9 mouse cellular contexts compared by ENCODE assay signal in the genomic region with DNA sequence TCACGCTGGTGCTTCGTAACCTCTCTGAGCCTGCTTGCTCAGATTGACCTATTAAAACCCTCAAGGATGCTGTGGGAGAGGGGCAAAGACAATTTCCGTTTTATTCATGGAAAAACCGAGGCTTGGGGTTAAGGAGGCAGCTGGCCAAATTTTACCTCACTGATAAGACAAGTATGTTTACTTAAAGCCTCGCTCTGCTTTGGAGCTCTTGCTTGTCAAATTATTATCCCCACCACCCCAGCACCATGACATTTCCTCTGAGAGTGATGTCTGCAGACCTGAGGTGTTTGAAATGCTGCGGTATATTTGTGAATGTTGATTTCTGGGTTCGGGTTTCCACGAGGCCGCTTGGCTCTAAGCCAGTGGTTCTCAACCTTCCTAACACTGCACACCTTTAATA. TPM values are rescaled to one million over a fixed set of nuclear protein-coding genes. Genes with fewer than 3 reads are reported as not detected.
A peak's percentile ranks its signal among the peaks of the same experiment; 100 is the strongest.
DNase-seq lines count a peak whose midpoint lies in the region; ATAC-seq and TF ChIP-seq lines count a peak whose summit lies in the region.
"Had no signal": no experiment of that assay in that cellular context is flagged by ENCODE, and none has a peak within 500 bp of the region (broad histone marks: within the 10 kb centered on the region; RNA-seq: fewer than 3 reads in every experiment).

No protein-coding gene starts in this region.

- H3K27me3 ChIP-seq in liver, embryonic 11.5 days (replicated peaks; ENCODE audit: control insufficient read depth, insufficient read depth, low read length): no peaks in the 10 kb centered on the region
- no peaks in the 10 kb centered on the region for H3K27me3 ChIP-seq in liver, postnatal 0 days (ENCODE audit: insufficient read depth, low read length)
- no peaks in the 10 kb centered on the region for H3K27me3 ChIP-seq in forebrain, embryonic 11.5 days (ENCODE audit: control insufficient read depth, insufficient read depth, low read length)
- no peaks in the 10 kb centered on the region for H3K27me3 ChIP-seq in limb, embryonic 10.5 days (ENCODE audit: low read depth, poor library complexity, severe bottlenecking)

- H3K4me2 ChIP-seq in liver, embryonic 11.5 days: peak overlapping the region; percentile 86
- no peak overlapping the region for H3K4me2 ChIP-seq in liver, postnatal 0 days (ENCODE audit: low read depth, low read length)
- peak overlapping the region; percentile 84 for H3K4me2 ChIP-seq in forebrain, embryonic 11.5 days (ENCODE audit: low read depth, low read length, severe bottlenecking)

- H3K9ac ChIP-seq in liver, embryonic 11.5 days (ENCODE audit: low read depth, low read length): 0 out of 2 replicates have a peak overlapping the region, but pooled peaks have one; percentile 20
- H3K9ac ChIP-seq in liver, postnatal 0 days (replicated peaks): no peak overlapping the region
- no peak overlapping the region; the same call in 1 of the 2 replicates for H3K9ac ChIP-seq in forebrain, embryonic 11.5 days (ENCODE audit: low read length)

- H3K36me3 ChIP-seq in liver, embryonic 11.5 days (ENCODE audit: control insufficient read depth, insufficient read depth, low read length): peaks cover 11% of the 10 kb centered on the region; the same call in 1 of the 2 replicates
- H3K36me3 ChIP-seq in liver, postnatal 0 days (replicated peaks; ENCODE audit: insufficient read depth, low read length): no peaks in the 10 kb centered on the region
- H3K36me3 ChIP-seq in forebrain, embryonic 11.5 days (ENCODE audit: control insufficient read depth, insufficient read depth, low read length): no peaks in the 10 kb centered on the region; the same call in 1 of the 2 replicates
- peaks cover 46% of the 10 kb centered on the region for H3K36me3 ChIP-seq in limb, embryonic 10.5 days

- peaks cover 21% of the 10 kb centered on the region for H3K4me1 ChIP-seq in liver, embryonic 11.5 days (replicated peaks; ENCODE audit: control insufficient read depth, insufficient read depth, low read length)
- H3K4me1 ChIP-seq in liver, postnatal 0 days (ENCODE audit: insufficient read depth): peaks cover 23% of the 10 kb centered on the region
- H3K4me1 ChIP-seq in forebrain, embryonic 11.5 days (replicated peaks; ENCODE audit: control insufficient read depth, insufficient read depth, low read length): peaks cover 4% of the 10 kb centered on the region; the same call in 1 of the 2 replicates
- peaks cover 30% of the 10 kb centered on the region for H3K4me1 ChIP-seq in limb, embryonic 10.5 days

- no peak for ATAC-seq in liver, embryonic 11.5 days (replicated peaks; ENCODE audit: low FRiP score)
- no peak for ATAC-seq in liver, postnatal 0 days
- no peak for ATAC-seq in forebrain, embryonic 11.5 days (replicated peaks; ENCODE audit: low FRiP score)

- no peak overlapping the region for H3K27ac ChIP-seq in liver, embryonic 11.5 days (ENCODE audit: low read depth, low read length)
- no peak overlapping the region for H3K27ac ChIP-seq in liver, postnatal 0 days (ENCODE audit: low read depth)
- H3K27ac ChIP-seq in forebrain, embryonic 11.5 days (ENCODE audit: low read depth, low read length): no peak overlapping the region
- H3K27ac ChIP-seq in limb, embryonic 10.5 days: peak overlapping the region; percentile 99

- H3K4me3 ChIP-seq in liver, embryonic 11.5 days (ENCODE audit: low read depth, low read length): peak overlapping the region; percentile 73; the same call in 1 of the 2 replicates
- no peak overlapping the region for H3K4me3 ChIP-seq in liver, postnatal 0 days (ENCODE audit: low read depth, low read length)
- peak overlapping the region; percentile 78 for H3K4me3 ChIP-seq in forebrain, embryonic 11.5 days (ENCODE audit: low read depth, low read length)
- peak overlapping the region; percentile 87 for H3K4me3 ChIP-seq in limb, embryonic 10.5 days

- TF ChIP-seq EP300 in liver, postnatal 0 days (IDR thresholded peaks at IDR 0.05; ENCODE audit: low read depth): no peak

- no peak for DNase-seq in liver, embryonic 11.5 days (ENCODE audit: low spot score)
- DNase-seq in liver, postnatal 0 days: no peak
- DNase-seq in forebrain, embryonic 11.5 days (ENCODE audit: low spot score): no peak
- no peak for DNase-seq in limb, embryonic 10.5 days (ENCODE audit: low spot score)
- peak; percentile 27 for DNase-seq in skeletal muscle tissue, adult 2 months (ENCODE audit: low read depth, low spot score)
- DNase-seq in urinary bladder, postnatal 4 days (ENCODE audit: low spot score in 2 of 2): no peak
- no peak for DNase-seq in urinary bladder, adult 18-20 months (ENCODE audit: low spot score in 2 of 2)
- DNase-seq in gastrocnemius, postnatal 10 days: no peak
- DNase-seq: right cerebral cortex, postnatal 4 days had no signal

- WGBS in liver, embryonic 11.5 days: 51% methylated on average over 9 of the region's 9 CpGs
- WGBS in liver, postnatal 0 days (ENCODE audit: insufficient replicate concordance): 42% methylated on average over 9 of the region's 9 CpGs
- WGBS in forebrain, embryonic 11.5 days: 87% methylated on average over 9 of the region's 9 CpGs
- 79% methylated on average over 9 of the region's 9 CpGs for WGBS in limb, embryonic 10.5 days

- TF ChIP-seq CTCF in liver, postnatal 0 days (IDR thresholded peaks at IDR 0.05; ENCODE audit: low read depth): no peak

- no peaks in the 10 kb centered on the region for H3K9me3 ChIP-seq in liver, embryonic 11.5 days (ENCODE audit: control insufficient read depth, low read length)
- no peaks in the 10 kb centered on the region for H3K9me3 ChIP-seq in liver, postnatal 0 days (ENCODE audit: low read length)
- H3K9me3 ChIP-seq in forebrain, embryonic 11.5 days (ENCODE audit: control insufficient read depth, low read length): no peaks in the 10 kb centered on the region
- no peaks in the 10 kb centered on the region for H3K9me3 ChIP-seq in limb, embryonic 10.5 days (replicated peaks)

RNA-seq across cellular contexts. Expression of a gene that starts 2.0 kb away (rescaled TPM):
- polyA plus RNA-seq in liver, embryonic 11.5 days (2014; fragmentation: Nextera tagmentation; extraction: Ambion mirVana): 20.3 and 22.0 TPM in 2 replicates
- 0.59 and 0.61 TPM in 2 replicates for polyA plus RNA-seq in liver, postnatal 0 days (2015; fragmentation: Nextera tagmentation; extraction: Ambion mirVana)
- 46.4 and 49.8 TPM in 2 replicates for polyA plus RNA-seq in forebrain, embryonic 11.5 days (2014; fragmentation: Nextera tagmentation; extraction: Ambion mirVana)
- polyA plus RNA-seq in limb, embryonic 10.5 days (2016; fragmentation: Nextera tagmentation; extraction: Ambion mirVana): 73.1 and 88.1 TPM in 2 replicates
- 10 to 100 TPM; 89.1 to 96.7 TPM for total RNA-seq in gastrocnemius, postnatal 10 days (2021)

RNA-seq across cellular contexts. Expression of a gene that starts 14.2 kb away (rescaled TPM):
- polyA plus RNA-seq in liver, embryonic 11.5 days (2014; fragmentation: Nextera tagmentation; extraction: Ambion mirVana): 29.4 and 32.5 TPM in 2 replicates
- 18.9 and 21.2 TPM in 2 replicates for polyA plus RNA-seq in liver, postnatal 0 days (2015; fragmentation: Nextera tagmentation; extraction: Ambion mirVana)
- polyA plus RNA-seq in forebrain, embryonic 11.5 days (2014; fragmentation: Nextera tagmentation; extraction: Ambion mirVana): 2.2 and 2.6 TPM in 2 replicates
- 0.95 and 1.8 TPM in 2 replicates for polyA plus RNA-seq in limb, embryonic 10.5 days (2016; fragmentation: Nextera tagmentation; extraction: Ambion mirVana)
- 1 to 10 TPM in 1 of 2 experiments, under 1 TPM in 1; 0.26 to 1.5 TPM for total RNA-seq in gastrocnemius, postnatal 10 days (2021)

RNA-seq across cellular contexts. Expression of a gene that starts 32.2 kb away (rescaled TPM):
- 2,286 and 2,478 TPM in 2 replicates for polyA plus RNA-seq in liver, embryonic 11.5 days (2014; fragmentation: Nextera tagmentation; extraction: Ambion mirVana)
- polyA plus RNA-seq in liver, postnatal 0 days (2015; fragmentation: Nextera tagmentation; extraction: Ambion mirVana): 1,354 and 1,414 TPM in 2 replicates
- polyA plus RNA-seq in forebrain, embryonic 11.5 days (2014; fragmentation: Nextera tagmentation; extraction: Ambion mirVana): 1,664 and 1,794 TPM in 2 replicates
- polyA plus RNA-seq in limb, embryonic 10.5 days (2016; fragmentation: Nextera tagmentation; extraction: Ambion mirVana): 1,689 and 1,952 TPM in 2 replicates
- total RNA-seq in gastrocnemius, postnatal 10 days (2021): 1,000 to 10,000 TPM; 1,136 to 1,161 TPM

Comparison
In these comparisons a context has a peak if more than half of its experiments do, and no peak if none do; other contexts are left out.
1. RNA of a gene that starts 2.0 kb away (polyA plus RNA-seq): 73.1 to 88.1 TPM in limb, embryonic 10.5 days, 46.4 to 49.8 TPM in forebrain, embryonic 11.5 days and 20.3 to 22.0 TPM in liver, embryonic 11.5 days; 0.59 to 0.61 TPM in liver, postnatal 0 days; every median in the first group is over 10 times any median in the second.